Mouse (Mus musculus): ENCODE results near the gene Shh. TPM values are rescaled to one million over a fixed set of nuclear protein-coding genes. Genes with fewer than 3 reads are reported as not detected.

Gene Shh
- total RNA-seq, 2 experiments from 2014 or later: 1.4 to 1.7 TPM

Other genes starting within 250 kb of the Shh start
- under 1 TPM; 0.19 to 0.81 TPM for gene Cnpy1, start 221.4 kb downstream of the Shh start, total RNA-seq (2021)
- gene Rbm33, start 150.1 kb downstream of the Shh start, total RNA-seq (2021): 10 to 100 TPM; 57.8 to 74.8 TPM

Measured in layer of hippocampus, postnatal 25 days (tissue).